Mouse (Mus musculus) cerebellum, adult 2 months (tissue): ENCODE measurements around the gene Csnk1g1. TPM values are rescaled to one million over a fixed set of nuclear protein-coding genes. Genes with fewer than 3 reads are reported as not detected.

ENCODE experiments used
- DNase-seq, 2 experiments: peaks; one replicate each; pipeline ENCODE4 v3.0.0; 2021
- H3K27ac ChIP-seq: fragments of 200-500 bp; 2 replicates; pipeline ENCODE4 v1.5.1; 2012; ENCODE audit warnings: low read length, control low read depth, inconsistent platforms; ENCODE audit not compliant: insufficient read depth
- H3K27me3 ChIP-seq: fragments of 200-500 bp; 2 replicates; pipeline ENCODE4 v1.6.1; 2012; ENCODE audit warnings: inconsistent platforms, mild to moderate bottlenecking, low read length, moderate library complexity; ENCODE audit not compliant: control insufficient read depth, insufficient read depth
- H3K4me1 ChIP-seq: fragments of 200-500 bp; 2 replicates; pipeline ENCODE4 v1.6.1; 2011; ENCODE audit warnings: low read length; ENCODE audit not compliant: control insufficient read depth, insufficient read depth
- H3K4me3 ChIP-seq: fragments of 200-500 bp; replicated peaks from 2 replicates; pipeline ENCODE3; 2011; ENCODE audit warnings: mild to moderate bottlenecking, low read depth, low read length, control low read depth; ENCODE audit not compliant: insufficient read depth
- CTCF ChIP-seq: fragments of 200-500 bp; IDR thresholded peaks from 2 replicates; pipeline ENCODE4 v1.5.1; 2011; ENCODE audit warnings: low read depth, mild to moderate bottlenecking, control low read depth, low read length, moderate library complexity, borderline replicate concordance; ENCODE audit not compliant: insufficient read depth
- POLR2A ChIP-seq: fragments of 200-500 bp; IDR thresholded peaks from 2 replicates; pipeline ENCODE4 v1.6.1; 2011; ENCODE audit warnings: low read length, control low read depth, borderline replicate concordance; ENCODE audit not compliant: insufficient read depth
- WGBS: fragments of 180-500 bp; shearing (Covaris S2); methylation state at CpG from one replicate; pipeline ENCODE4 v1.1.7; 2018; 5-methylcytosine and 5-hydroxymethylcytosine counted together
- polyA plus RNA-seq: library from polyadenylated mRNA; depleted of rRNA; stranded (reverse); fragments of >200 nt; gene quantifications from 2 replicates; pipeline ENCODE4 v1.2.3, GENCODE M21; 2012

The Csnk1g1 gene
- polyA plus RNA-seq, 1 experiment, result 21.9 TPM

GRCm38 (mm10) chr9:65903419-65903818 is 5.3 kb upstream of the Csnk1g1 start:
- TF ChIP-seq POLR2A (no peak), CTCF (no peak)
- no peak for DNase-seq
- no peaks in the 10 kb centered on the region for H3K27me3 ChIP-seq
- no peak overlapping the region for H3K4me3 ChIP-seq
- no peak overlapping the region for H3K27ac ChIP-seq
- no peaks in the 10 kb centered on the region for H3K4me1 ChIP-seq

- peak overlapping the region; percentile 64 for H3K27ac ChIP-seq
- DNase-seq, result peak; percentile 72 to 78
- TF ChIP-seq POLR2A (no peak), CTCF (no peak)
- under 1% methylated on average over 34 of the region's 34 CpGs for WGBS
- H3K4me3 ChIP-seq, result peak overlapping the region; percentile 93
- no peaks in the 10 kb centered on the region; the same call in 1 of the 2 replicates for H3K4me1 ChIP-seq
- H3K27me3 ChIP-seq, result no peaks in the 10 kb centered on the region
These were observed 627 bp downstream of the Csnk1g1 start for GRCm38 (mm10) chr9:65909301-65909801.

GRCm38 (mm10) chr9:65909837-65910236 is 1.1 kb downstream of the Csnk1g1 start:
- no peak for DNase-seq
- H3K4me1 ChIP-seq, result peaks cover 4% of the 10 kb centered on the region; the same call in 1 of the 2 replicates
- WGBS, result 2% methylated on average over 4 of the region's 4 CpGs
- no peaks in the 10 kb centered on the region for H3K27me3 ChIP-seq
- peak overlapping the region; percentile 93 for H3K4me3 ChIP-seq
- TF ChIP-seq POLR2A (no peak), CTCF (no peak)
- H3K27ac ChIP-seq, result peak overlapping the region; percentile 64

GRCm38 (mm10) chr9:65913976-65914375 is 5.3 kb downstream of the Csnk1g1 start:
- Histone ChIP-seq H3K4me1 (peaks cover 8% of the 10 kb centered on the region; the same call in 1 of the 2 replicates), H3K27ac (peak overlapping the region; percentile 59; the same call in 1 of the 2 replicates), H3K27me3 (no peaks in the 10 kb centered on the region), H3K4me3 (no peak overlapping the region)
- 6% methylated on average over 2 of the region's 2 CpGs for WGBS
- TF ChIP-seq CTCF (peak; percentile 31; the same call in 1 of the 2 replicates), POLR2A (no peak)
- DNase-seq, result peak; percentile 38 to 83

GRCm38 (mm10) chr9:65917015-65917414 is 8.3 kb downstream of the Csnk1g1 start:
- no peaks in the 10 kb centered on the region for H3K27me3 ChIP-seq
- no peak for TF ChIP-seq CTCF
- TF ChIP-seq POLR2A, result no peak
- peaks cover 8% of the 10 kb centered on the region; the same call in 1 of the 2 replicates for H3K4me1 ChIP-seq
- no peak overlapping the region for H3K4me3 ChIP-seq
- DNase-seq, result no peak
- WGBS, result 72% methylated on average over 1 of the region's 1 CpGs
- no peak overlapping the region for H3K27ac ChIP-seq

GRCm38 (mm10) chr9:65928456-65928855 is 19.7 kb downstream of the Csnk1g1 start:
- no peak overlapping the region for H3K4me3 ChIP-seq
- no peaks in the 10 kb centered on the region for H3K27me3 ChIP-seq
- no peak for TF ChIP-seq POLR2A
- TF ChIP-seq CTCF, result no peak
- DNase-seq, result no peak
- H3K27ac ChIP-seq, result no peak overlapping the region
- H3K4me1 ChIP-seq, result peaks cover 4% of the 10 kb centered on the region; the same call in 1 of the 2 replicates

- Histone ChIP-seq H3K4me1 (peaks cover 4% of the 10 kb centered on the region; the same call in 1 of the 2 replicates), H3K27ac (no peak overlapping the region), H3K27me3 (no peaks in the 10 kb centered on the region), H3K4me3 (no peak overlapping the region)
- no peak for DNase-seq
- TF ChIP-seq CTCF (no peak), POLR2A (no peak)
These were observed 21.1 kb downstream of the Csnk1g1 start for GRCm38 (mm10) chr9:65929826-65930225.

- Histone ChIP-seq H3K27me3 (no peaks in the 10 kb centered on the region), H3K4me3 (no peak overlapping the region), H3K4me1 (no peaks in the 10 kb centered on the region), H3K27ac (no peak overlapping the region)
- DNase-seq, result no peak
- TF ChIP-seq POLR2A, result no peak
- TF ChIP-seq CTCF, result no peak
- WGBS, result 95% methylated on average over 2 of the region's 2 CpGs
These were observed 28.8 kb downstream of the Csnk1g1 start for GRCm38 (mm10) chr9:65937566-65937965.
